Mouse (Mus musculus) heart, embryonic 11.5 days (tissue): Measurements from ENCODE around the gene Tmem104. TPM values are rescaled to one million over a fixed set of nuclear protein-coding genes. Genes with fewer than 3 reads are reported as not detected.

Experiments used
- ATAC-seq: fragments of 200-750 bp; cut with Nextera tagmentation; replicated peaks from 2 replicates; pipeline ENCODE4 v1.8.0; 2017; ENCODE audit warnings: moderate library complexity; ENCODE audit not compliant: insufficient number of reproducible peaks, low FRiP score, low TSS enrichment
- H3K27ac ChIP-seq: fragments of 300-500 bp; sonication (generic); 2 replicates; pipeline ENCODE4 v1.5.1; 2014; ENCODE audit warnings: mild to moderate bottlenecking, low read depth, low read length
- H3K27me3 ChIP-seq: fragments of 300-500 bp; sonication (generic); 2 replicates; pipeline ENCODE4 v1.6.1; 2014; ENCODE audit warnings: mild to moderate bottlenecking, low read length, mixed read lengths; ENCODE audit not compliant: control insufficient read depth, insufficient read depth
- H3K36me3 ChIP-seq: fragments of 300-500 bp; sonication (generic); 2 replicates; pipeline ENCODE4 v1.6.1; 2014; ENCODE audit warnings: mild to moderate bottlenecking, low read length, moderate library complexity, mixed read lengths; ENCODE audit not compliant: control insufficient read depth, insufficient read depth
- H3K4me1 ChIP-seq: fragments of 300-500 bp; sonication (generic); 2 replicates; pipeline ENCODE4 v1.6.1; 2014; ENCODE audit warnings: low read length; ENCODE audit not compliant: control insufficient read depth, insufficient read depth
- H3K4me2 ChIP-seq: fragments of 300-500 bp; sonication (generic); 2 replicates; pipeline ENCODE4 v1.6.1; 2014; ENCODE audit warnings: mild to moderate bottlenecking, moderate library complexity
- H3K4me3 ChIP-seq: fragments of 300-500 bp; sonication (generic); 2 replicates; pipeline ENCODE4 v1.5.1; 2014; ENCODE audit warnings: low read depth, low read length
- H3K9ac ChIP-seq: fragments of 300-500 bp; sonication (generic); 2 replicates; pipeline ENCODE4 v1.6.1; 2014; ENCODE audit warnings: mild to moderate bottlenecking, low read depth, low read length, moderate library complexity
- H3K9me3 ChIP-seq: fragments of 300-500 bp; sonication (generic); replicated peaks from 2 replicates; pipeline ENCODE4 v1.6.1; 2016; ENCODE audit warnings: low read length; ENCODE audit not compliant: control insufficient read depth
- WGBS: fragments of 180-500 bp; shearing (Covaris S2); extraction: QIAGEN DNeasy Blood & Tissue Kit; methylation state at CpG from one replicate; pipeline ENCODE4 v1.1.7; 2014; ENCODE audit not compliant: insufficient replicate concordance; 5-methylcytosine and 5-hydroxymethylcytosine counted together
- polyA plus RNA-seq: library from polyadenylated mRNA; unstranded; fragments of >200 nt; fragmentation: Nextera tagmentation; extraction: Ambion mirVana; gene quantifications from 2 replicates; pipeline ENCODE4 v1.2.1, GENCODE M21; 2014

Tmem104 gene
- polyA plus RNA-seq, 1 experiment from 2014 or later, result 7.5 TPM

DNA sequence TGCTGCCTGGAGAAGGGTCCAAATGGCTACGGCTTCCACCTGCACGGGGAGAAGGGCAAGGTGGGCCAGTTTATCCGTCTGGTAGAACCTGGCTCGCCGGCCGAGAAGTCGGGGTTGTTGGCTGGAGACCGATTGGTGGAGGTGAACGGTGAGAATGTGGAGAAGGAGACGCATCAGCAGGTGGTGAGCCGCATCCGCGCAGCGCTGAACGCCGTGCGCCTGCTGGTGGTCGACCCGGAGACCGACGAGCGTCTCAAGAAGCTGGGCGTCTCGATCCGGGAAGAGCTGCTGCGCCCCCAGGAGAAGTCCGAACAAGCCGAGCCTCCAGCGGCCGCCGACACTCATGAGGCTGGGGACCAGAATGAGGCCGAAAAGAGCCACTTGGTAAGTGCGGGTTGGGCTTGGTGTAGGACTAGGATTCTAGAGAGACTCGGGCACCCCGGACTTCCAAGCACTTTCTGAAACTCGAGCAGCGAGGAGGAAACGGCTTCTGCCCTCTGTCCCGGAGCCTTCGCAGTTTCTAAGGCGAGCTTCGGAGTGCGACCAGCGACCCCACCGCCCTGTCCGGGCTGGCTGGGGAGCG lies 23.6 kb upstream of the Tmem104 start:
- ATAC-seq, result no peak; the same call in 1 of the 2 replicates
- under 1% methylated on average over 47 of the region's 47 CpGs for WGBS

DNA sequence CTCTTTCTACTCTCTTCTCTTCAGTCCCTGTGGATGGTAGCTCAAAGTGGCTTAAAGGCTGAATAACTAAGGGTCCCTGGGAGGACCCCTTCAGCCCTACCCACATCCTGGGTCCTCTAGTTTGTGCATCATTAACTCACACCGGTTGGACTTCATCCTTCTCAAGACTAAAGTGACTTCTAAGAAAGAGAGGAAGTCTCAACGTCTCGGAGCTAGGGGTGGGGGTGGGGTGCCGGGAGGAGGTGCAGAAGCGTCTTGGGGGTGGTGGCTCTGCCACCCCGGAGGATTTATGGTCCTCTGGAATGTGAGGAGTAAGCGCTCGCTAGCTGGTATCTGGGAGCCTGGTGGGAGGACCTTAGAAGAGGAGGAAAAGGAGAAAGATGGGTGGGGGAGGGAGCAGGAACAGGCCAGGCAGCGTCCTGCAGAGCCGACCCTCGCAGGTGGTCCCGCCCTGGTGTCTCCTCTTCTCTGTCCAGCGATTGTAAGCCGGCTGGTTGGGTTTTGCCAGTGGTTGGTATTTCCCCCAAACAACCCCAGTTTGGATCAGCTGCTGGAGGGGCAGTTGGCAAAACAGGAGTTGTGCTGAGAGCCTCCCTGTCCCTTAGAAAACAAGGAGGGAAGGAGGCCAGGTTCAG lies 22.8 kb upstream of the Tmem104 start:
- Histone ChIP-seq H3K4me1 (peaks cover 20% of the 10 kb centered on the region), H3K36me3 (no peaks in the 10 kb centered on the region), H3K27ac (no peak overlapping the region), H3K4me2 (peak overlapping the region; percentile 94), H3K9me3 (no peaks in the 10 kb centered on the region), H3K27me3 (peaks cover 6% of the 10 kb centered on the region; the same call in 1 of the 2 replicates), H3K4me3 (peak overlapping the region; percentile 79), H3K9ac (peak overlapping the region; percentile 52)
- no peak for ATAC-seq
- 0% methylated on average over 14 of the region's 14 CpGs for WGBS

More for the DNA sequence above, 23.6 kb upstream of the Tmem104 start:
- H3K36me3 ChIP-seq, result no peaks in the 10 kb centered on the region
- no peak overlapping the region for H3K27ac ChIP-seq
- H3K9me3 ChIP-seq, result no peaks in the 10 kb centered on the region
- H3K4me2 ChIP-seq, result peak overlapping the region; percentile 94
- H3K4me3 ChIP-seq, result peak overlapping the region; percentile 79
- H3K4me1 ChIP-seq, result peaks cover 20% of the 10 kb centered on the region
- H3K27me3 ChIP-seq, result peaks cover 6% of the 10 kb centered on the region; the same call in 1 of the 2 replicates
- peak overlapping the region; percentile 70 for H3K9ac ChIP-seq

DNA sequence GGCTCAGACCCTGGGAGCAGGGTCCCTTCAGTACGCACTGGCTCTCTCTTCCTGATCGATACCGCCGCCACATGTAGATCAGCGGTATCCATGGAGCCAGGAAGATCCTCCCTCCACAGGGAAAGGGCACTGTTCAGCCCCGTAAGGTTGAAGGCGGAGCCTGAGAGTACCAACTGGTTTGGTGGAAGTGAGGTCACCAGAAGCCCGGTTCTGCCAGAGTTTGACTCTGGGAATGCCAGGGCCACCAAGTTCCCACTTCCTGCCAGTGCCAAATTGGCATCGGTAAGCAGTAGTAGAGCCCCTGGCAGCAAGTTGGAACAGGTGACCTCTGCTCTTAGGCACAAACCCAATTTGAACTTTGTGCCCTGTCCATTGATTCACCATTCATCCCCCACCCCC lies 22.3 kb upstream of the Tmem104 start:
- WGBS, result 3% methylated on average over 9 of the region's 9 CpGs
- H3K27ac ChIP-seq, result no peak overlapping the region
- H3K4me2 ChIP-seq, result peak overlapping the region; percentile 94

DNA sequence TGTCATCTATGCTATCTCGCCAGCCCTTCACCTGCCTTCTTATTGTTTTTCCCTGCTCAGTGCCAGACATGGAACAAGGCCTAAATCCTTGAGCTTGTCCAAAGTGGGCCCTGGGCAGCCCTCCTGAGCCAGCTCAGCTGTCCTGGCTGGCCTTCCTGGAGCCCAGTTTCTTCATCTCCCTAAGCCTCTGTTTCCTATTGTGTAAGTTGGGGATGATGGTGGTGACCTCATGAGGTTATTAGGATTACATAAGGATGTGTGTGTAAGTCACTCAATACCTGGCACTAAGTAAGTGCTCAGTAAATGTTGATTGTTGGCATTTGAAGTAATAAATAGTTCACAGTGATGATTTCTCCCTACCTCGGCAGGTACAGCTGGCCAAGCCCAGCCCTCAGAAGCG lies 20.5 kb upstream of the Tmem104 start:
- peaks cover 20% of the 10 kb centered on the region for H3K4me1 ChIP-seq
- H3K9ac ChIP-seq, result no peak overlapping the region
- no peak for ATAC-seq
- H3K27ac ChIP-seq, result no peak overlapping the region
- H3K4me3 ChIP-seq, result no peak overlapping the region
- peaks cover 6% of the 10 kb centered on the region for H3K27me3 ChIP-seq
- H3K4me2 ChIP-seq, result no peak overlapping the region
- H3K9me3 ChIP-seq, result no peaks in the 10 kb centered on the region
- no peaks in the 10 kb centered on the region for H3K36me3 ChIP-seq
- 85% methylated on average over 3 of the region's 3 CpGs for WGBS

More for the DNA sequence above, 22.3 kb upstream of the Tmem104 start:
- peaks cover 20% of the 10 kb centered on the region for H3K4me1 ChIP-seq
- 0 out of 2 replicates have a peak overlapping the region, but pooled peaks have one; percentile 12 for H3K9ac ChIP-seq
- H3K36me3 ChIP-seq, result no peaks in the 10 kb centered on the region
- peak overlapping the region; percentile 79 for H3K4me3 ChIP-seq
- ATAC-seq, result no peak
- H3K27me3 ChIP-seq, result peaks cover 6% of the 10 kb centered on the region; the same call in 1 of the 2 replicates
- no peaks in the 10 kb centered on the region for H3K9me3 ChIP-seq

DNA sequence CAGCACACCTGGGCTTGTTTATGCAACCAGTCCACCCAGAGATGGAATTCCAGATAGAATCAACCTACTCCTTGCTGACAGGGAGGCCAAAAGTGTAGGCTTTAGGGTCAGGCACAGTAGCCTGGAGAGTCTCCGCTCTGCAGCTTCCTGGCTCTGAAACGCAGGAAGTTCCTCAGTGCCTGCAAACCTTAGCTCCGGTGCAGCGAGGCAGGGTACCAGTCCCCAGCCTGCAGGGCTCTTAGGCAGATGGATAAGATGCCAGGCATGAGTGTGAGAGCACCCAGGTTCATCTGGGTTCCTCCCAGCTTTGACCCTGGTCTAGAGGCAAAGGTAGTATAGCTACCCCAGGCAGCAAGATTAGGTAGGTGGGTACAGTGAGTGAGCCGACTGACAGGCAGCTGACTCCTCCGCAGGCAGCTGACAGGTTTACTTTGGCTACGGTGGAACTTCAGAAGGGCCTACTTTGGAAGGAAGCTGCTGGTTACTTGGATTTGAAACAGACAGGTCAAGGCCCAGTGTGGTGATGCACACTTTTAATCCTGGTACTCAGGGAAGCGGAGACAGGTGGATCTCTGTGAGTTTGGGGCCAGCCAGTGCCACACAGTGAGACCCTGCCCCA lies 19.5 kb upstream of the Tmem104 start:
- Histone ChIP-seq H3K9me3 (no peaks in the 10 kb centered on the region), H3K4me2 (no peak overlapping the region), H3K36me3 (no peaks in the 10 kb centered on the region), H3K27me3 (peaks cover 6% of the 10 kb centered on the region), H3K4me1 (peaks cover 21% of the 10 kb centered on the region), H3K9ac (no peak overlapping the region), H3K27ac (no peak overlapping the region), H3K4me3 (no peak overlapping the region)
- 71% methylated on average over 8 of the region's 8 CpGs for WGBS
- no peak for ATAC-seq

DNA sequence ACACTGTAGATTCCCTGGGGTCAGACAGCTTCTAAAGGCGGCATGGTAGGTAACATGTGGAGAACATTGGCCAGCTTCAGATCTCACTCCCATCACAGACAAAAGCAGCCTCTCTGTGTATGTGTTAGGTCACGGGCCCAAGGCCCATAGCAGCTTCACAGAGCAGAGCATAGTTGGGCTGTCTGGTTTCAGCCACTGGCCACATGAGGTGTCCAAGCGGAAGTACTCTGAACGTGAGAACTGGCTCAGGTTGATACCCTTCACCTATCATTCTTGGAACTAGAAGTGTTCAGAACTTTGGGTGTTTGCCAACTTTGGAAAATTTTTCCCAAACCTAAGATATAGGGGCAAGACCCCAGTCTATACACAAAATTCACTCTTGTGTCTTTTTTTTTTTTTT lies 17.9 kb upstream of the Tmem104 start:
- WGBS, result 86% methylated on average over 4 of the region's 4 CpGs
- no peak overlapping the region for H3K27ac ChIP-seq
- H3K36me3 ChIP-seq, result no peaks in the 10 kb centered on the region
- H3K27me3 ChIP-seq, result peaks cover 3% of the 10 kb centered on the region
- no peak overlapping the region for H3K4me3 ChIP-seq
- ATAC-seq, result no peak
- peaks cover 34% of the 10 kb centered on the region for H3K4me1 ChIP-seq
- no peaks in the 10 kb centered on the region for H3K9me3 ChIP-seq
- H3K9ac ChIP-seq, result no peak overlapping the region
- H3K4me2 ChIP-seq, result no peak overlapping the region

DNA sequence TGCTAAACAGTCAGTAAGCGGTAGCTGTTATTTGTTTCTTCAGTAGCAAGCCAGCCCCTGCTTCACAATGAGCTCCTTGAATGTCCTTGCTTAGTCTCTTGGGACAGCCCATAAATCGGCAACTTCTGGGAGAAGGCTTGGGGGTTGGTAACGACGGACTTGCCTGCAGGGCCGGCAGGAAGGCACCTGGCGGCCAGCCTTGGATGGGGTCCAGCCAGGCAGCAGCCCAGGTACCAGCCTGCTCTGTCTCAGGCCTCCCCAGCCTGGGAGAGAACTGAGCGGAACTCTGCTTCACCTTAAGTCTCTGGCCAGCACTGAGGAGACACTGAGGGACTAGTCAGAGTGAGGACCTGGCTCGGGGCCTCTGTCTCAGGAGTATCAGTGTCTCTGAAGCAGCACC lies 16.2 kb upstream of the Tmem104 start:
- Histone ChIP-seq H3K36me3 (no peaks in the 10 kb centered on the region), H3K9me3 (no peaks in the 10 kb centered on the region), H3K27ac (no peak overlapping the region), H3K4me2 (no peak overlapping the region), H3K9ac (no peak overlapping the region), H3K4me3 (no peak overlapping the region), H3K4me1 (peaks cover 28% of the 10 kb centered on the region), H3K27me3 (peaks cover 4% of the 10 kb centered on the region)
- WGBS, result 47% methylated on average over 8 of the region's 8 CpGs
- ATAC-seq, result no peak

DNA sequence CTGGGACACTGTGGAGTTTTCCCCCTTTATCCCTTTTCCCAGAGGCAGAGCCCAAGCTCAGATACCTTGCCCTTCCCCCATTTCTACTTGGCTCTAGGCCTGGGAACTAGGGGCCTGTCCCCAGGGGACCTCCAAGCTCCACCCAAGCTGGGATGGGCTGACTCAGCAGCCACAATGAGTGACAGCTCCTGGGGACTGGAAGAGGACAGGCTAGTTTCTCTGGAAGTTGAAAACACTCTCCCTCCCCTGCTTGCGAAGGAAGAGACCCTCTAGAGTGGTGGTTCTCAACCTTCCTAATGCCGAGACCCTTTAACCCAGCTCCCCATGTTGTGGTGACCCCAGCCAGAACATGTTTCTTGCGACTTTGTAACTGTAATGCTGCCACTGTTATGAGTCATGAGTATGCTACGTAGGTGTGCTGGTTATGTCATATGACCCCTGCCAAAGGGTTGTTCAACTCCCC lies 14.4 kb upstream of the Tmem104 start:
- no peak overlapping the region for H3K27ac ChIP-seq
- peaks cover 32% of the 10 kb centered on the region for H3K4me1 ChIP-seq
- H3K27me3 ChIP-seq, result peaks cover 6% of the 10 kb centered on the region
- H3K4me2 ChIP-seq, result no peak overlapping the region; the same call in none of the 2 replicates
- ATAC-seq, result no peak
- H3K9ac ChIP-seq, result no peak overlapping the region
- H3K4me3 ChIP-seq, result no peak overlapping the region
- WGBS, result 17% methylated on average over 4 of the region's 4 CpGs
- H3K9me3 ChIP-seq, result no peaks in the 10 kb centered on the region
- H3K36me3 ChIP-seq, result no peaks in the 10 kb centered on the region
